Mouse (Mus musculus) layer of hippocampus, adult 9-11 months (tissue): ENCODE measurements around the gene Synpo2l.

Source experiments
- DNase-seq: peaks from one replicate; pipeline ENCODE4 v3.0.0; 2022

The Synpo2l gene

DNA sequence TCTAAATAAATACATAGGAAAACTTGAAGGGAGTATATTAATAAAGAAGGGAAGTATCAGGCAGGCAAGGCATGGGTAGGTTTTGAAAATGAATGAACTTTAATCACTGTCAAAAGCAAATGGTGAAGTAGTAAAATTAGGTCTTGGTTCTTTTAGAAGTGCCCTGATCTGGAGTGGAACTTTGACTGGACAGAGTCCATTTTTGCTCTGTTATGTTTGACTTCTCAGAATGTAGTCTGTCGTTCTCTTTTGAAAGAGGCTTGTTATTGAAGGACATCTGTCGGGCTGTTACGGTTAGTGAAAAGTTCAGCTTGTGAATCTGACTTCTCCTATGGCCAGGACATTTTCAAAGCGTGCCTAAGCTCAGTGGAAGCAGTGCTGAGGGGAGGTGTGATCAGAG is 9.8 kb upstream of the Synpo2l start:
- no peak for DNase-seq

DNA sequence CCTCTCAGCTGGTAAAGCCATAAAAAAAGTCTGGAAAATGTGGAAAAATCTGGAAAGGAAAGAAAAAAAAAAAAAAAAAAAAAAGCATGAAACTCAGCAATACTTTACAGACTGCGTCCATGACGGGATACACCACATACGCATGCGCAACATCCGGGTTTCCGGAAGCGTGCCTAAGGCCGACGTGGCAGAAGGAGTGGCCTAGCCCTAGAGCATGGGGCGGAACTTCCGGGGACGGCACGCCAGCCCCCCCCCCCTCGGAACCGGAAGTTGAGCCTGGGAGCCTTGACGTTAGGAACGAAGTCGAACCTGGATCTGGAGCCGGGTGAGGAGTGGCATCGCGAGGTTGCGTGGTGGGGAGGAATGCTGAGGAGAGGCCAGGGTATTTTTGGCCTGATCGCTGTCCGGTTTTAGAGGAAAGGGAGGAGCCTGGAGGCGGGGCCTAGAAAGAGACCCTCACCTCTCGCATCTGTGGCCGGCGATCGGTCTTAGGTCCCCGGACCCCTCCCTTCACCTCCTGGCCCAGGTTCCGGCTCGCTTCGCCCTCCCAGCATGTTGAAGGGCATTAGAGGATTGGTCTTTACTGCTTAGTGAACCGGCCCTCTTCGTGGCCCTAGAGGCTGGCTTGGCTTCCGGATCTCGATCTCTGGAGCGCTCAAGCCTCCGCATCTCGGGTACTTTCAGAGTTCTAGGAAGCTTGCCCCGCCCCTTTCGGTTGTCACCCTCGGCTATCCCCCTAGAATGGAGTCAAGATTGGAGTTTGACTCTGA is 6.1 kb upstream of the Synpo2l start, which contains the start of gene Sec24c:
Gene Sec24c, plus strand, starts transcription at position 245 of the 770 bp plus-strand sequence.
- peak; percentile 96 for DNase-seq

DNA sequence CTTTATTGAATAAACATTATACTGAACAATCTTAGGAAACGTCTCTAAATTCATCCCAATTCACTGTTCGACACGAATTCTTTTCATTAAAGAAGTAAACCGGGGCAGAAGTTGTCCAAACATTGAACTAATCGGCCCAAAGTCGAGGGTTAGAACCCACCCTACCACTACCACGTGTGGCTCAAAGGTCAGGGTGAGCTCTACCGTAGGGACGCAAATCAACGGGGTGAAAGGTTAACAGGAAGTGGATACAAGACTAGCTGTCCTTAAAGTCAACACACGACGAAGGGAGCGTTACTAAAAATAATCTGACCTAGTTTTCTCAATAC is 5.5 kb upstream of the Synpo2l start:
- no peak for DNase-seq

DNA sequence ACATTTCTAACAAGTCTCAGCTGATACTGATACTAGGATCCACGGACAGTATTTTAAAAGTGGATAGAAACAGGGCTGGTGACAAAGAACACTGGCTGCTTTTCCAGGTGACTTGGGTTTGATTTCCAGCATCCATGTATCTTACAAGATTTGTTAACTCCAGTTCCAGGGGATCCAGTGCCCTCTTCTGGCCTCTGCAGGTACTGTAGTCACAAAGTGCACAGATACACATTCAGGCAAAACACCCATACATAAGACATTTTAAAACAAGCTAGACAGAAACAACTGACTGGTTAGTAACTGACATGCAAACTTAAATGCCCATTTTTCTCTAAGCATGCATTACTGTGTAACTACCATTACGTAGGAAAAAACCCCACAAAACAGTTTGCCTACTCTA is 4.8 kb upstream of the Synpo2l start:
- no peak for DNase-seq

DNA sequence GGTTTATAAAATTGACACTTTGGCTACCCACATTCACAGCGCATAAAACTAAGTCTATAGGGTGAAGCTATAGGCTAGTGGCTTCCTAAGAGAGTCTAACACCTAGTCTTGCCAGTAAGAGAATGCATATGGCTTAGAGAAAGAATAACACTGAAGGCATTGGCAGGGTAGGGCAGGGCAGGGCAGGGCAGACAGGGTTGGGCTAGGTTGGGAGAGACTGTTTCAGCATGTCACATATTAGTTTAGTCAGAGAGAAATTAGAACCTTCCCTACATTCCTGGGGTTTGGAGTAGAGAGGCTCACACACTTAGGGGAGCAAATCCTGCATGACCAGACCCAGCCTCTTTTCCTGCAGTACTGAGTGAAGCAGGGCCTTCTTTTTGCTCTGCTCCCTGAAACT is 685 bp downstream of the Synpo2l start:
- DNase-seq: no peak

DNA sequence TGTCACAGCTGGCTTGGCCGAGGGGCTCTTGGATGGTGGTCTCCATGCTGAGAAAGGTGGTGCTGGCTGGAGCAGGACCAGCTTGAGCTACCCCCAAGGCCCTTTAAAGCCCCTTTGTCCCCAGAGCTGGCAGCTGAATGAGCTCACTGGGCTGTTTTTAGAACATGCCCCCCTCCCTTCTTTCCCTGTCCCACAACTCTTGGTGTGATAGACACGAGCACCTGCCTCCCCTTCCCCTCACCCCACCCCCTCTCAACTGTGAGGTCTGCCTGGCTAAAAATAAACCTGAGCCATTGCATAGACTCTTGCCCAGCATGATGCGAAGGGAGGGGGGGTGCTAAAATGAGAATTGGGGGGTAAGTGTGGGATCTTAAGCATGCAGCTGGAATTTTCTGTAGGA is 3.7 kb downstream of the Synpo2l start:
- no peak for DNase-seq

DNA sequence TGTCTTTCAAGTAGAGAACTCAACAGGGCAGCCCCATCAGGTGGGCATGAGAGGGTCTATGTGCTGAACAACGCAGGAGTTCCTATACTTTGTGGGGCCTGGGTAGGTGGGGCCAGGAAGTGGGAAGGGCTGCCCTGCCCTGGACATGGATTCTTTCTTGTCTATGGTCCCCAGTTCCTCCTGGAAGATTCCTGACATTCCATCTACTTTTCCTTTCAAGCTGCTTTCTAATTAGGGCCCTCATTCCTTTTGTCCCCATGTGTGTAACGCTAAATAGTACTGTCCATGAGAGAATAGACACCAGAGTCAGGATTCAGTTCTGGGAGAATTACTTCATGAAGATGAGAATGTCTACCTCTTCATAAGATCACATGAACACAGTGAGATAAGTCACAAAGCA is 4.6 kb downstream of the Synpo2l start:
- DNase-seq: no peak

DNA sequence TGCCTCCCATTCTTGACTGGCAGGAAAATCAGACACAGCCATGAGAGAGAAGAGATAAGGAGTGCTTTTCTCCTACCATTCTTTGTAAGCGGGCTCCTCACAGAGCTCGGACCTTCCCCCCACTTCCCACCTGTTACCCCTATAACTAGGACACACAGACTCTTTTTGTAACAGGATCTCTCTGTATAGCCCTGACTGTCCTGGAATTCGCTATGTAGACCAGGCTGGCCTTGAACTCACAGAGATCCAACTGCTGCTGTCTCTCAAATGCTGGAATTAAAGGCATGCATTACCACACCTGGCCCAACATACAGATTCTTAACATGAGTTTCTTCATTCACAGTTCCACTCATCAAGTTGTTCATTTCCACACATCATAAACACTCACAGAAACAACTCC is 5.4 kb downstream of the Synpo2l start:
- no peak for DNase-seq

DNA sequence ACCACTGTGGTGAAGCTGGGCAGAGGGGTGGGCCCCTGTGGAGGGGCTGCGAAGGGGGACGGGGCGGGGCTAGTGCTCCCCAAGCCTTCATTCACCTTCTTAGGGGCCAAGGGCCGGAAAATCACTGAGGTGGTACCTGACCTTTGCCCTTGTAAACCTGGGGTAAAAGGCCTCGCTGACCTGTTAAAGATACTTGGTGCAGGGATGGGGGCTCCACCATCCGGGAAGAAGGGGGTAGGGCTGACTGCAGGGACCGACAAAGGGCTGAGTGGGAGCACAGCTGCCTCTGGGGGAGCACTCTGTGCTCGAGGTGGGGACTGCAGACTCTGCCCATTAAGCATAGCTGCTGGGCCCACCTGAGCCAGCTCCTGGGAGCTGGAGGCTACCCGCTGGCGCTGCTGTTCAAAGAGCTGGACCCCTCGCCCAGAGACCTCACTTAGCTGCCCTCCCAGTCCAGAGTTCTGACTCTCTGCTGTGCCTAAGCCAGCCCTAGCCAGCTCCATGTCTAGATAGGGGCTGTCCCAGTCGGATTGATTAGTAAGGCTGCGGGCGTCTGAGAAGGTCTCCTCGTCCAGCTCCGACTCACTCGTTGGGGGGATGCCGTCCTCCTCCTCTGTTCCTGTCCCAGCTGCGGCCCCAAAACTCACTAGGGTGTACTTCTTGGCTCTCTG is 6.4 kb downstream of the Synpo2l start:
- DNase-seq: peak; percentile 8

DNA sequence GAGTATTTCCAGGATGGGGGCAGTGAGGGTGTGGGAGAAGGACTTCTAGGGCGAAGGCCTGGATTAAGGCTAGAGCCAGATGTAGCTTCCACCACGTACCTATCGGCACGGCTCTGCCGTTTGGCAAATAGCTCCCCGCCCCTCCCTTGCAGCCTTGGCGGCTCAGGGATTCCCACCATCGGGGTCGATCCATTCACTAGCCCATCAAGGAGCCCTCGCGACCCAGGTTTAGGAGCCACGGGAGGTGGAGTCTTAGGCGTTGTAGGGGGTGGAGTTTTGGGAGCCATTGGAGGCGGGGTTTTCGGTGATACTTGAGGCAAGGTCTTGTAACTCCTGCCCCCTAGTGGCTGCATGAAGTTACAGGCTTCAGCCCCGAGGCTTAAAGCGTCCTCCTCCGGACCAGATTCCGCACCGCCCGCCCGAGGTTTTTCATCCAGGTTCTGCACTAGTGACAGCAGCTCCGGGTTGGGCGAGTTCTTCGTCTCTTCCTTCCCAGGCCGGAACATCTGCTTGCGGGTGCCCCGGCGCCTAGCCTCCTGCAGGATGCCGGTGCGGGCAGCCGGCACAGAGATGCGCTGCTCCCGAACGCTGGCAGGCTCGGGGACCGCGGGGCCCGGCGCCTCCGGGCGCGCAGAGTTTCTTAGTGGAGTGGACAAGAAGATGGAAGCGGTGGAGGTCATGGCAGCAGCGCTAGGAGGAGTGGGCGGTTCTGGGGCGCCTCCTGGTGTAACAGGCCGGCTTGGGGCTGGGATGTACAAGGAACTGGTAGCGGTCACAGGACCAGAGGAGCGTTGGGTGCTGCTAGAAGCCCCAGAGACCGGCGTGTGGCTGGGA is 7.1 kb downstream of the Synpo2l start:
- peak; percentile 95 for DNase-seq

DNA sequence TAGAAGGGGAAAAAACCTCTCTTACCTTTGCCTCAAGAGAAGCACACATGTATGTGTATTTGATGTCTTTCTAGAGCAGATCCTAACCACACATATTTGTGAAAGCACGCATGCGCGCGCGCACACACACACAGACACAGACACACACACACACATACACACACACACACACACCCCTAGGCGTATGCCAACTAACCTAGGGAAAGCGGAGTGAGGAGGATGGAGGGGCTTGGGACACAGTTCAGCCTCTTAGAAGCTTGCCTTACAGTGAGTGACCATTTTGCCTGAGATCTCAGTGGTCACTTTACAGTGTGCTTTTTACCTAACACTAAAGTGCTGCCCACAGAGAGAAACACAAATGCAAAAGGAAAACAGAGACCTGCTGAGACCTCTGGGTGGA is 8.5 kb downstream of the Synpo2l start:
- no peak for DNase-seq

DNA sequence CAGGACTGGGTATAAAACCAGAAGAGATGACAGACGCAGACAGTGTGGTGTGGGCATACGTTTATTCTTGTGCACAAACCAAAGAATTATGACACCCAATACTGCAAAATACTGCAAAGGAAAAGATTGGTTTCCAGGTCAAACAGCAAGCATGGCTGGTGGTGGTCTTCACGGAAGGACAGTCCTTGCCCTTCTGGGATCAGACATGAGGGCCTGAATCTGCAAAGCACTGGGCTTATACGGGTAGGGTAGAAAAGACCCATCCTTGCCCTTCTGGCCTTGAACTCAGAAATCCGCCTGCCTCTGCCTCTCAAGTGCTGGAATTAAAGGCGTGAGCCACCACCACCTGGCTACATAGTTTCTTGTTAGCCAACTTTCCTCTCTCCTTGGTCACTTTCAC is 9.3 kb downstream of the Synpo2l start:
- no peak for DNase-seq

DNA sequence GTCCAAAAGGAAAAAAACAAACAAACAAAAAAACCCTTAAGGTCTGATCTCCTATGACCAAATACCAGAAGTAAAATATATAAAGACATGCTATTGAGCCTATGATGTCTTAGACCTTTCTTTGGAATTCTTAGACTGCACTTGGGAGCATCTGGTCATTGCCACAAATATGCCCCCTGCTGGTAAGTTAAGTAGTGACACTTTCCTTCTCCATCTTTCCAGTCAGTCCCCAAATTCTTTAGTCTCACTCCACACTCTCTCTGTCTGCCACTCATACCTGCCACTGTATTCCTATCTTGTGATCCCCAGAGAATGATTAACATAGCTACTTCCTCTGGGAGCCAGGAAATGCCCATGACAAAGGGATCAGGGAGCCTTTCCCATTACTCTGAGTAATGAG is 9.8 kb downstream of the Synpo2l start:
- DNase-seq: no peak

DNA sequence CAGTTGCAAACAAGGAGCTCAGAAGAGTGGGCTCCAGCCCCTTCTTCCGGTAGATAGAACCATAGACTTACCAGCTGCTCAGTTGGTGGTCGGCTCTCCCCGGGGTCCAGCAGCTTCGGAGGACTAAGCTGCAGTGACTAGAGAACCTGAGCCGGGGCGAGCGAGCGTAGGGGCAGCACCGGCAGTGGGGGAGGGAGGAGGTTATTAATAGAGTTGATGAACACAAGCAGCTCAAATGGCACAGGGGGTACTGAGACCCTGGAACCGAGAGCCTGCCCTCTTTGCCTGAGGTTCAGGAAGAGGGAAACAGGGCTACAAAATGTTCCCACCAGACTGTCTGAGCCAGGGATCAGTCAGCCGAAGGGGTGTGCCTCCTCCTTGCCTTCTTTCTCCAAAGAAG is 11.8 kb downstream of the Synpo2l start, which contains the start of gene Myoz1:
Gene Myoz1, minus strand, starts transcription at position 180 of the 400 bp plus-strand sequence.
- DNase-seq: no peak

DNA sequence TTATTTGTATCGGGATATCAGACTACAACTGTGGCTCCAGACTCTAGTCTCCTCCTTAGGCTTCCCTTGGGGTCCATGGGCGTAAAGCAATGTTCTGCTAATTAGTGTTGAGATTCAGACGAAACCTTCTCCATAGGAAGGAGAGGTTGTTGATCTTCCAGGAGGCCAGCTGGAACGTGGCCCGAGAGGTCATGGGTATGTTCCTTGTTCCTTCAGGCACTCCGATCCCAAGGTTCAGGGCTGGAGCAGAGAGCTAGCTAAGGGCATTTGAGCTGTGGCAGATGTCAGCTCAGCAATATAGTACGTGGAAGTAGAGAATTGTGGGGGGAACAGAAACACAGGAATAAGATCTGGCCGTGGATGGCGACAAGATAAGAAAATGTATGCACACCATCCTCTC is 12.4 kb downstream of the Synpo2l start:
- no peak for DNase-seq

DNA sequence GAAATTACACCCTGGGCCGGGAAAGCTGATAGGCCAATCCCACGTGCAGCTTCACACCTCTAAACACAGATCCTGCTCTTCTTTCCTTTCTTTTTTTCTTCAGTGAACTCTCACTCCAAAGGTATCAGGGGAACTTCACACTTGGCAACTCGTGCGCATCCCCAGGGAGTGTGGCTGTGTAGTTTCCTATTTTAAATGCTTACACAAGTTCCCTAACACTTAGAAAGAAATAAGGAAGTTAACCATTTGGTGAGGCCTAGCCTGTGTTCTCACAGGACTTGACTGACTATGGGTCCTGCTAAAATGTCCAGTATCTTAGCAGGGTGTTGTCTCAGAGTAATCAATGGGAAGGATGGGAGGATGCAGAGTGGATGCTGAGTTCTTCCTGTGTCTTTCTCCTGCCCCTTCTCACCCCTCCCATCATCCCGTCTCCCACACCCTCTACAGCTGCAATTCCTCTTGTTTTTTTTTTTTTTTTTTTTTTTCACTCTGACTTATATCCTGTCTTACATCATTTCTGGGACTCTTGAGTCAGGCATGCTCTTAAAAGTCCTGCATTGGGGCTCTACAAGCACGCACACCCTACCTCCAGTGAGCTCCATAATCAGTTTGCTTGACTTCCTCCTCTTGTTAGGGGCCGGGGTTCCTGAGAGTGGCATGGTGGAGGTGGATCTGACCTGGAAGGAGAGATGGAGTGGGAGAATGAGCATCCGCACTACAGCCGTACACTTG is 13.3 kb downstream of the Synpo2l start:
- no peak for DNase-seq

DNA sequence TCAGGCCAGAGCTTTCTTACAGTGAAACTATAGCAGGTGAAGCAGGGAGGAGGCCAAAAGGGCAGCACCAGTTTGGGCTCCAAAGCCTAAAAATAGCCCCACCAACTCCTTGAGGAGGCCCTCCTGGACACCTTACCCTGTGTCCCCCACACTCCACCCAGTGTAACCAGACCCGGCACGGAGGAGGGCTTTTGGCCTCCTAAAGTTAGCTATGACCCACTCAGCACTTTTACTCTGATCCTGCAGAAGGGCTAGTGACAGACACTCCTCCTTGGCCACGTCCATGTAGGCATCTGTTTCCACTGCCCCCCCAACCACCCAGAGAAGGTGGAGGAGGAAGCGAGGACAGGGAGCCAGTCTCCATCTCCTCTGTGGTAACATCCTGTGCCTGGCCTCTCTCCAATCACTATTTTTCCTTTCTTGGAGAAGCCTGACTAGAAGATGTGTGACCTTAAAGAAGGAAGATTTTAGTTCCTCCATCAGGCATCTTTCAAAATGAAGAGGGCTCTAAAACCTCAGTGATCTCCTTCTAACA is 16.4 kb downstream of the Synpo2l start:
- DNase-seq: no peak

DNA sequence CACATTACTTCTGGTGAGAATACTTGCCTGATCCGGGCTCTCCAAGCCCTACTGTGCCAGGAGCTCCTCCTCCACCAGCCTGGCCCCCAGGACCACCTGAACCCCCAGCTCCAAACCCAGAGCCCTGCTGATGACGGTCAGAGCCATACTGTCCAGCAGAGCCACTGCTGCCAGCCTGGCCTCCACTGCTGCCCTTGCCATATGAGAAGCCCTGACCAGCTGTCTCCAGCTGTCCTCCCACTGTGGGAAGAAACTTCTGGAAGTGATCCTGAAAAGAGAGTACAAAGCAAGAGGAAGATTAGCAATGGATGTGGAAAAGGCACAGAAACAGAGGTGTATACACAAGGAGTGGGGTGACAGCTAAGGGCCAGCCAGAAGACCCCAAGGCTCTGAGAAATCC is 17.2 kb downstream of the Synpo2l start:
- DNase-seq: no peak

DNA sequence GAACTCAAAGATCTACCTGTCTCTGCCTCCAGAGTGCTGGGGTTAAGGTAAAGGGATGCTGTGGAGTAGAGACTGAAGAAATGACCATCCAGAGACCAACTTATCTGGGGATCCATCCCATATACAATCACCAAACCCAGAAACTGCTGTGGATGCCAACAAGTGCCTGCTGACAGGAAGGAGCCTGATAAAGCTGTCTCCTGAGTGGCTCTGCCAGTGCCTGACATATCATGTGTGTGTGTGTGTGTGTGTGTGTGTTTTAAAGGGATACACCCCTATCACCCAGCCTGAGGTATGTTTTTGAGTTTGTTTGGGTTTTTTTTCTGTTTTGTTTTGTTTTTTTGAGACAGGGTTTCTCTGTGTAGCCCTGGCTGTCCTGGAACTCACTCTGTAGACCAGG is 21.8 kb downstream of the Synpo2l start:
- DNase-seq: no peak

DNA sequence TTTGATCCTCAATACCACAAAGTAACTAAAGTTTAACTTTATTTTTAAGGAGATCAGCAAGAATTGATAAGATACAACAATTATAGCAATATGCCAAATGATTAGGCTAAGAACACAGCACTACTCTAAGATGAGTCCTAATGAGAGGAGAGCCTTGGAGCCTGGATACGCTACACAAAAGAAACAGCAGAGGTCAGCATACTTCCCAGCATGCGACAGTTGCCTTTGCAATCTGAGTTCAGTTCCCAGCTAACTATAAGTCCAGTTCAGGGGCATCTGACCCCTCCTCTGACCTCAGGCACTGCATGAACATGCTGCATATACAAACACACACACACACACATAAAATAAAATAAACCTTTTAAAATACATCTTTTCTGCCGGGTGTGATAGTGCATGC is 22.6 kb downstream of the Synpo2l start:
- no peak for DNase-seq

DNA sequence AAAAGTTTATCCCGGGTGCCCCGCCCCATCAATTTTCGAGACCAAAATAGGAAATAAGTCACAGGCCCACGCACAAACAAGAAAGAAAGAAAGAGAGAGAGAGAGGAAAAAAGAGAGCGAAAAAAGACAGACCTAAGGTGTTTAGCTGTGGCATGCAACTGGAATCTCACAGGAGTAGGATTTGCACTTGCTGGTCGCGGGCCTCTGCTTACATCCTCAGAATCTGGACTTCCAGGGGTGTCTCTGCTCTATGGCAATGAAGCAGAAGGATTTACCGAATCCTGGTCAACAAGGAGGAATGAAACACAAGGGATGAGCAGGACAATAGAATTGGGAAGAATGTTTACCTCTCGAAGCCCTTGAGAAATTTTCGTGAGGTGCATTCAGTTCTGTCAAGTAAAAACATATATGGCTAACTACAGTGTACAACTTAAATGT is 26.7 kb downstream of the Synpo2l start:
- no peak for DNase-seq

DNA sequence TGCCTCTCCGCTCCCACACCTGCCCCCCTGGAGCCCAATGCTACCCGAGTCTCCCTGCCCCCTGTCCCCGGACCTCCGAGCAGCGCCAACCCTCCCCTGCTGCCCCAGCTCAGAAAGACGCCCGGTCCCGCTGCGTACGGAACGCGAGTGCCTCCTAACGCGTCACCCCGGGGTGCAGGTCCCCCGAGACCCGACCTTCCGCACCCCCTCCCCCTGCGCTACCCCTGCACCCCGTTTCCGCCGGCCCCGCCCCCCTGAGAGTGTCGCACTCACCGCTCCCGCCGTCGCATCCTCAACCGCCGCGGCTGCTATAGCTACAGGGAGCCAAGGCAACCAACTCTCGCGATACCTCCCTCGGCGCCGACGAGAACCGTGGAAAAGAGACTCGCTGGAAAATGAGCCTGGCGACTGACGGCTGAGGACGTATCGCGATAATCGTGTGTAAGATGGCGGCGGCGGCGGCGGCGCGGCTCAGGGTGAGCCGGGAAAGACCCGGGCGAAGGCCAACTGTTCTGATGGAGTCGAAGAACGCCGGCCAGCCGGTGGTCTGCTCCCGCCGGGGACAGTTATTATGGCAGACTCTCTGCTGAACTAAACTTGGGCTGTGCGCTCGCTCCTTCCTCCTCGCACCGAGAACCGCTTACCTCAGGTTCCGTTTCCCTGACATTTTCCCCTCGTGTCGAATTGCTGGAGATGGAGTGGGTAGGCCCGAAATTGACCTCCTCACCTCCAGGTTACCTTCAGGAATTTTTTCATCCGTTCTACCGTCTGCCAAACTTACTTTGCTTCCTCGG is 27.3 kb downstream of the Synpo2l start, which contains the start of gene Usp54:
Gene Usp54, minus strand, starts transcription at position 420 of the 794 bp plus-strand sequence.
- DNase-seq: peak; percentile 97
